Mouse (Mus musculus) ES-E14 (cell line): ENCODE results near the gene F8.

ENCODE experiments used
- CHD2 ChIP-seq: IDR thresholded peaks from 2 replicates; pipeline ENCODE4 v1.6.1; 2014; ENCODE audit warnings: mild to moderate bottlenecking, low read depth, low read length, inconsistent platforms
- ZC3H11A ChIP-seq: IDR thresholded peaks from 2 replicates; pipeline ENCODE4 v1.6.1; 2012; ENCODE audit warnings: low read depth, mild to moderate bottlenecking, inconsistent platforms, low read length, borderline replicate concordance

DNA sequence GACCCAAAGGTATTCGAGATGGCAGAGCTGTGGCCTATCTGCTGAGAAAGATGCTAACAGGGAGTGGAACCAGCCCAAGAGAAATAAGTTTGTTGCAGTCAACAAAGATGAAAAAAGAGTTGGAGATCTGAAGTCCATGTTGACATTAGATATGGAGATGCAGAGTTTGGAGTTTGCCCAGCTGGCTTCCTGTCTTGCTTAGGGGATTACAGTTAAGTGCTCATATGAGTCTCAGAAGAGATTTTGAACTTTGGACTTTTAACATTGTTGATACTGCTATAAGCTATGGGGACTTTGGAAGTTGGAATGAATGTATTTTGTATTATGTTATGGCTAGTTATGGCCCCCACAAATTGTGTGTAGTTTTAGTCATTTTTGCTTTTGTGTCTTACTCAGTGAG lies 230.2 kb downstream of the F8 start:
- no peak for TF ChIP-seq CHD2
- no peak for TF ChIP-seq ZC3H11A
